Mouse (Mus musculus) forebrain, embryonic 14.5 days (tissue): ENCODE results near the gene Fntb. TPM values are rescaled to one million over a fixed set of nuclear protein-coding genes. Genes with fewer than 3 reads are reported as not detected.

ENCODE experiments used
- ATAC-seq: fragments of 200-750 bp; cut with Nextera tagmentation; 2 replicates; pipeline ENCODE4 v1.8.0; 2017; ENCODE audit warnings: mild to moderate bottlenecking, moderate library complexity
- DNase-seq: peaks from one replicate; pipeline ENCODE4 v3.0.0-alpha.2; 2015; ENCODE audit warnings: low spot score
- H3K27ac ChIP-seq: fragments of 300-500 bp; sonication (generic); 2 replicates; pipeline ENCODE4 v1.5.1; 2014; ENCODE audit warnings: low read depth, mild to moderate bottlenecking, control low read depth, low read length, moderate library complexity
- H3K27me3 ChIP-seq: fragments of 300-500 bp; sonication (generic); replicated peaks from 2 replicates; pipeline ENCODE4 v1.6.1; 2014; ENCODE audit warnings: low read length, control low read depth, mixed read lengths; ENCODE audit not compliant: control insufficient read depth, insufficient read depth
- H3K36me3 ChIP-seq: fragments of 300-500 bp; sonication (generic); 2 replicates; pipeline ENCODE4 v1.6.1; 2014; ENCODE audit warnings: low read length, control low read depth; ENCODE audit not compliant: control insufficient read depth, insufficient read depth
- H3K4me1 ChIP-seq: fragments of 300-500 bp; sonication (generic); 2 replicates; pipeline ENCODE4 v1.6.1; 2014; ENCODE audit warnings: antibody characterized with exemption, low read length, control low read depth; ENCODE audit not compliant: control insufficient read depth, insufficient read depth
- H3K4me2 ChIP-seq: fragments of 300-500 bp; sonication (generic); 2 replicates; pipeline ENCODE4 v1.6.1; 2014; ENCODE audit warnings: mild to moderate bottlenecking, control low read depth, low read length
- H3K4me3 ChIP-seq: fragments of 300-500 bp; sonication (generic); 2 replicates; pipeline ENCODE4 v1.5.1; 2014; ENCODE audit warnings: low read depth, low read length, control low read depth
- H3K9ac ChIP-seq: fragments of 300-500 bp; sonication (generic); 2 replicates; pipeline ENCODE4 v1.6.1; 2014; ENCODE audit warnings: mild to moderate bottlenecking, low read length, control low read depth, moderate library complexity
- H3K9me3 ChIP-seq: fragments of 300-500 bp; sonication (generic); replicated peaks from 2 replicates; pipeline ENCODE4 v1.6.1; 2016; ENCODE audit warnings: low read length, control low read depth, mixed read lengths; ENCODE audit not compliant: control insufficient read depth
- WGBS: fragments of 180-500 bp; shearing (Covaris S2); extraction: QIAGEN DNeasy Blood & Tissue Kit; methylation state at CpG from one replicate; pipeline ENCODE4 v1.1.7; 2014; 5-methylcytosine and 5-hydroxymethylcytosine counted together
- polyA plus RNA-seq: library from polyadenylated mRNA; unstranded; fragments of >200 nt; fragmentation: Nextera tagmentation; extraction: Ambion mirVana; gene quantifications from 2 replicates; pipeline ENCODE4 v1.2.1, GENCODE M21; 2014

The Fntb gene
- polyA plus RNA-seq, 1 experiment from 2014 or later = 39.0 TPM

- peaks cover 8% of the 10 kb centered on the region; the same call in 1 of the 2 replicates for H3K4me1 ChIP-seq
- H3K36me3 ChIP-seq = no peaks in the 10 kb centered on the region
- H3K4me2 ChIP-seq = no peak overlapping the region
- H3K27ac ChIP-seq = no peak overlapping the region
- H3K9me3 ChIP-seq = no peaks in the 10 kb centered on the region
- H3K27me3 ChIP-seq = no peaks in the 10 kb centered on the region
- H3K4me3 ChIP-seq = no peak overlapping the region
- 8% methylated on average over 4 of the region's 4 CpGs for WGBS
- ATAC-seq (no peak), DNase-seq (peak; percentile 33)
- no peak overlapping the region for H3K9ac ChIP-seq
Observed at GRCm38 (mm10) chr12:76965876-76966275, 200.5 kb downstream of the Fntb start.

Other genes with a start within 250 kb of the Fntb start
- 0.47 and 0.64 TPM in 2 replicates for gene Plekhg3, start 234.7 kb upstream of the Fntb start, polyA plus RNA-seq
- gene Sptb, start 55.0 kb upstream of the Fntb start, polyA plus RNA-seq = 0.90 and 2.0 TPM in 2 replicates
- gene Churc1, start 51 bp upstream of the Fntb start, polyA plus RNA-seq = 96.0 and 114 TPM in 2 replicates
- not detected in 2 replicates for gene Gpx2, start 30.0 kb downstream of the Fntb start, polyA plus RNA-seq
- gene Rab15, start 57.3 kb downstream of the Fntb start, polyA plus RNA-seq = 11.8 and 18.2 TPM in 2 replicates
- gene Max, start 196.6 kb downstream of the Fntb start, polyA plus RNA-seq = 105 and 109 TPM in 2 replicates